In the genomic region with DNA sequence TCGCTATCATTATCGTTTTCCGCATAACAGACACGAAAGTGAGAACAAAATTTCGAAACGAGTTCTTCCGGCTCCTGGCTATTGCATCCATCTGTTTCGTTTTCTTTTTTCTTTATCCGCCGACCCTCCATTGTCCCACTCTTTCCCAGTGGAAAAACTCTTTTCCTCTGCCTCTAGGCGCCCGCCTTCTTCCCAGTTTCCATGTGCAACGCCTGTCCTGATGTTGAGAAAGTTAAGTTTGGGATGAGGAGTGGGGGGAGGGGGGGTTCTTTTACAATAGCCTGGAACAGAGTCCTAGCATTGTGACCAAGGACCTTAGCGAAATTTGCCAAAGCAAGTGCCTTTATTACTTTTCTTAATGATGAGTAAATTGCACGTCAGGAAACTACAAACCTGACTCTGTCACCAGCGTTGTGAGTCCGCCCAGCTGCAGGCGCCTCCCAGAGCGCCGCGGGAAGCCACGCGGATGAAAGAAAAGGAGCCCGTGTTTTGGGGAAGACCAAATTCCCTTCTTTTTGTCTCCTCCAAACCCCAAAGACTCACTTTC, we compare ENCODE assay signal across 8 mouse cellular contexts. TPM values are rescaled to one million over a fixed set of nuclear protein-coding genes. Genes with fewer than 3 reads are reported as not detected.
DNase-seq lines count a peak whose midpoint lies in the region; ATAC-seq lines count a peak whose summit lies in the region.

No protein-coding gene starts in this region.

- H3K36me3 ChIP-seq in hindbrain, embryonic 11.5 days (ENCODE audit: control insufficient read depth, insufficient read depth, low read length): no peaks in the 10 kb centered on the region

- DNase-seq in layer of hippocampus, adult 9-11 months: peak; percentile 4
- DNase-seq in layer of hippocampus, adult 8-10 months (ENCODE audit: low spot score in 2 of 2): no peak
- peak; percentile 4 for DNase-seq in brain, embryonic 18.5 days (ENCODE audit: low read depth, low spot score)
- no peak for DNase-seq in hindbrain, embryonic 11.5 days (ENCODE audit: low spot score)
- no peak for DNase-seq in left cerebral cortex, postnatal 36 days (ENCODE audit: low spot score in 2 of 2)
- no peak for DNase-seq in yolk sac, embryonic 10.5 days (ENCODE audit: low spot score)
- no peak for DNase-seq in gastrocnemius, postnatal 36 days

- H3K27me3 ChIP-seq in hindbrain, embryonic 11.5 days (ENCODE audit: control insufficient read depth, insufficient read depth, low read length): no peaks in the 10 kb centered on the region

- H3K4me3 ChIP-seq in hindbrain, embryonic 11.5 days (ENCODE audit: low read depth, low read length): peak overlapping the region; percentile 41

- intact Hi-C loops in left cerebral cortex, postnatal 36 days (cut with DNase I): loop anchor here (1.0 to 5.0 kb wide), 2 partner anchors 350 to 1103 kb away; partner anchors contain the start of genes Tmem167 and Xrcc4
- intact Hi-C loops in gastrocnemius, postnatal 36 days (cut with DNase I): no loop called here

- H3K4me2 ChIP-seq in hindbrain, embryonic 11.5 days (replicated peaks; ENCODE audit: low read depth, low read length): peak overlapping the region; percentile 92

- H3K27ac ChIP-seq in hindbrain, embryonic 11.5 days (ENCODE audit: low read depth, low read length): peak overlapping the region; percentile 74

- H3K4me1 ChIP-seq in hindbrain, embryonic 11.5 days (replicated peaks; ENCODE audit: control insufficient read depth, insufficient read depth, low read length): no peaks in the 10 kb centered on the region

- WGBS in hindbrain, embryonic 11.5 days: under 1% methylated on average over 24 of the region's 24 CpGs

- ATAC-seq in hindbrain, embryonic 11.5 days (ENCODE audit: low FRiP score): peak; percentile 48
- peak; percentile 12 for ATAC-seq in megakaryocyte progenitor cell, adult 5-6 weeks (replicated peaks; ENCODE audit: poor library complexity)

- H3K9me3 ChIP-seq in hindbrain, embryonic 11.5 days (ENCODE audit: control insufficient read depth, low read length): no peaks in the 10 kb centered on the region

- peak overlapping the region; percentile 67 for H3K9ac ChIP-seq in hindbrain, embryonic 11.5 days (ENCODE audit: low read depth, low read length)

RNA-seq across cellular contexts. Expression of gene Vcan, which starts 2.5 kb away (rescaled TPM):
- total RNA-seq in layer of hippocampus, adult 8-10 months (2022): 10 to 100 TPM; 15.6 to 17.8 (median 16.7) TPM
- 75.9 and 99.0 TPM in 2 replicates for polyA plus RNA-seq in hindbrain, embryonic 11.5 days (2014; fragmentation: Nextera tagmentation; extraction: Ambion mirVana)
- total RNA-seq in megakaryocyte progenitor cell, adult 5-6 weeks (2015): 0.68 and 1.2 TPM in 2 replicates
- total RNA-seq in megakaryocyte progenitor cell, adult 5-6 weeks (2017): 0.29 and 0.30 TPM in 2 replicates
- 10 to 100 TPM; 15.3 to 22.4 TPM for total RNA-seq in left cerebral cortex, postnatal 36 days (2021)
- total RNA-seq in gastrocnemius, postnatal 36 days (2021): 1 to 10 TPM; 3.9 to 6.9 TPM

Comparison
In these comparisons a context has a peak if more than half of its experiments do, and no peak if none do; other contexts are left out.
1. DNase-seq: peak in layer of hippocampus, adult 9-11 months (single experiment) and brain, embryonic 18.5 days (single experiment); none in layer of hippocampus, adult 8-10 months (0 of 2), hindbrain, embryonic 11.5 days (single experiment), left cerebral cortex, postnatal 36 days (0 of 2), yolk sac, embryonic 10.5 days (single experiment) and gastrocnemius, postnatal 36 days (0 of 2).